Mouse (Mus musculus): ENCODE results near the gene Mrm2.
"Not testable (repeated sequence)": the region's sequence is repeated elsewhere in the genome, so short reads cannot be mapped to it uniquely, and the experiment has no call there.

- TF ChIP-seq ETS1 (conservative IDR thresholded peaks at IDR 0.05; ENCODE audit: low read depth, low read length); POLR2A (IDR thresholded peaks at IDR 0.05; ENCODE audit: low read depth, low read length); EP300 (IDR thresholded peaks at IDR 0.05; ENCODE audit: low read length); CTCF (conservative IDR thresholded peaks at IDR 0.05 in 1 of 2, IDR thresholded peaks at IDR 0.05 in 1 of 2; ENCODE audit: low read depth in 2 of 2, low read length in 2 of 2): not testable (repeated sequence)
These were observed 36.4 kb upstream of the Mrm2 start for GRCm38 (mm10) chr5:140368126-140368525.
